Mouse (Mus musculus) ES-E14 (cell line): ENCODE measurements around the gene Slc2a13.

Experiments
- CHD2 ChIP-seq: IDR thresholded peaks from 2 replicates; pipeline ENCODE4 v1.6.1; 2014; ENCODE audit warnings: mild to moderate bottlenecking, low read depth, low read length, inconsistent platforms
- HCFC1 ChIP-seq: IDR thresholded peaks from 2 replicates; pipeline ENCODE4 v1.6.1; 2012; ENCODE audit warnings: low read length, inconsistent platforms, borderline replicate concordance; ENCODE audit not compliant: insufficient read depth
- MAFK ChIP-seq: IDR thresholded peaks from 2 replicates; pipeline ENCODE4 v1.6.1; 2014; ENCODE audit warnings: mild to moderate bottlenecking, low read depth, low read length, inconsistent platforms; ENCODE audit not compliant: insufficient read depth
- ZNF384 ChIP-seq: IDR thresholded peaks from 2 replicates; pipeline ENCODE4 v1.6.1; 2012; ENCODE audit warnings: low read depth, low read length, inconsistent platforms

- TF ChIP-seq ZNF384 (no peak), CHD2 (no peak), HCFC1 (no peak), MAFK (no peak)
Measured at GRCm38 (mm10) chr15:91299319-91299835, 273.7 kb downstream of the Slc2a13 start.
